Mouse (Mus musculus) limb, embryonic 13.5 days (tissue): ENCODE results near the gene Gm20662. TPM values are rescaled to one million over a fixed set of nuclear protein-coding genes. Genes with fewer than 3 reads are reported as not detected.
A peak's percentile ranks its signal among the peaks of the same experiment; 100 is the strongest.
"Not testable (repeated sequence)": the region's sequence is repeated elsewhere in the genome, so short reads cannot be mapped to it uniquely, and the experiment has no call there.

Source experiments
- ATAC-seq: fragments of 200-750 bp; cut with Nextera tagmentation; 2 replicates; pipeline ENCODE4 v1.8.0; 2017; ENCODE audit warnings: low read depth, moderate number of reproducible peaks, moderate TSS enrichment; ENCODE audit not compliant: low FRiP score
- H3K27ac ChIP-seq: fragments of 300-500 bp; sonication (generic); 2 replicates; pipeline ENCODE4 v1.5.1; 2015; ENCODE audit warnings: inconsistent platforms, mild to moderate bottlenecking, moderate library complexity
- H3K27me3 ChIP-seq: fragments of 300-500 bp; sonication (generic); 2 replicates; pipeline ENCODE4 v1.6.1; 2015; ENCODE audit warnings: mild to moderate bottlenecking, inconsistent platforms
- H3K36me3 ChIP-seq: fragments of 300-500 bp; sonication (generic); 2 replicates; pipeline ENCODE4 v1.6.1; 2015; ENCODE audit warnings: inconsistent platforms, mild to moderate bottlenecking, moderate library complexity
- H3K4me1 ChIP-seq: fragments of 300-500 bp; sonication (generic); 2 replicates; pipeline ENCODE4 v1.6.1; 2015; ENCODE audit warnings: inconsistent platforms
- H3K4me2 ChIP-seq: fragments of 300-500 bp; sonication (generic); replicated peaks from 2 replicates; pipeline ENCODE4 v1.6.1; 2015; ENCODE audit warnings: inconsistent platforms, mild to moderate bottlenecking, moderate library complexity
- H3K4me3 ChIP-seq: fragments of 300-500 bp; sonication (generic); 2 replicates; pipeline ENCODE4 v1.5.1; 2015; ENCODE audit warnings: moderate library complexity, mild to moderate bottlenecking, inconsistent platforms
- H3K9ac ChIP-seq: fragments of 300-500 bp; sonication (generic); 2 replicates; pipeline ENCODE4 v1.6.1; 2015; ENCODE audit warnings: mild to moderate bottlenecking, inconsistent platforms
- H3K9me3 ChIP-seq: fragments of 300-500 bp; sonication (generic); 2 replicates; pipeline ENCODE4 v1.6.1; 2016; ENCODE audit warnings: inconsistent platforms
- WGBS: fragments of 180-500 bp; shearing (Covaris S2); methylation state at CpG from one replicate; pipeline ENCODE4 v1.1.7; 2015; 5-methylcytosine and 5-hydroxymethylcytosine counted together
- polyA plus RNA-seq: library from polyadenylated mRNA; unstranded; fragments of >200 nt; fragmentation: Nextera tagmentation; extraction: Ambion mirVana; gene quantifications from 2 replicates; pipeline ENCODE4 v1.2.1, GENCODE M21; 2015

Gene Gm20662
- polyA plus RNA-seq, 1 experiment from 2014 or later: 1.2 TPM

- Histone ChIP-seq H3K4me1 (peaks cover 9% of the 10 kb centered on the region; the same call in 1 of the 2 replicates), H3K9me3 (no peaks in the 10 kb centered on the region), H3K27ac (no peak overlapping the region), H3K9ac (no peak overlapping the region), H3K4me3 (no peak overlapping the region), H3K27me3 (no peaks in the 10 kb centered on the region), H3K4me2 (no peak overlapping the region), H3K36me3 (no peaks in the 10 kb centered on the region)
- ATAC-seq: no peak
- WGBS: 67% methylated on average over 2 of the region's 2 CpGs
Measured at GRCm38 (mm10) chr9:107994464-107994863, 1.7 kb upstream of the Gm20662 start.

- Histone ChIP-seq H3K27me3 (no peaks in the 10 kb centered on the region), H3K4me1 (peaks cover 9% of the 10 kb centered on the region; the same call in 1 of the 2 replicates), H3K9ac (no peak overlapping the region), H3K4me2 (no peak overlapping the region), H3K9me3 (no peaks in the 10 kb centered on the region), H3K27ac (no peak overlapping the region), H3K36me3 (no peaks in the 10 kb centered on the region), H3K4me3 (no peak overlapping the region)
- no peak for ATAC-seq
- 95% methylated on average over 21 of the region's 21 CpGs for WGBS
Measured at GRCm38 (mm10) chr9:107995513-107995912, 636 bp upstream of the Gm20662 start.

GRCm38 (mm10) chr9:108001922-108002770 lies 6.0 kb downstream of the Gm20662 start, which contains the start of gene Ip6k1:
TSS of gene Ip6k1 (plus strand) at chr9:108002501.
- H3K9ac ChIP-seq: peak within 1 kb of the TSS; percentile 93
- H3K27ac ChIP-seq: peak within 1 kb of the TSS; percentile 90
- no peaks in the 10 kb centered on the region for H3K9me3 ChIP-seq
- H3K4me2 ChIP-seq: peak within 1 kb of the TSS; percentile 88
- under 1% methylated on average over 51 of the region's 51 CpGs for WGBS
- no peaks in the 10 kb centered on the region for H3K27me3 ChIP-seq
- peak within 1 kb of the TSS; percentile 95 for H3K4me3 ChIP-seq
- peaks cover 24% of the 10 kb centered on the region for H3K4me1 ChIP-seq
- no peaks in the 10 kb centered on the region for H3K36me3 ChIP-seq
- ATAC-seq: peak; percentile 100

- Histone ChIP-seq H3K4me1 (peaks cover 24% of the 10 kb centered on the region), H3K4me2 (peak overlapping the region; percentile 88), H3K36me3 (no peaks in the 10 kb centered on the region), H3K4me3 (peak overlapping the region; percentile 95), H3K9ac (peak overlapping the region; percentile 93), H3K27ac (peak overlapping the region; percentile 90), H3K27me3 (no peaks in the 10 kb centered on the region), H3K9me3 (no peaks in the 10 kb centered on the region)
- ATAC-seq: peak; percentile 53; the same call in 1 of the 2 replicates
- WGBS: 0% methylated on average over 50 of the region's 50 CpGs
Measured at GRCm38 (mm10) chr9:108002778-108003530, 6.8 kb downstream of the Gm20662 start.

- Histone ChIP-seq H3K4me1 (peaks cover 24% of the 10 kb centered on the region), H3K27ac (peak overlapping the region; percentile 90; the same call in 1 of the 2 replicates), H3K27me3 (no peaks in the 10 kb centered on the region), H3K4me2 (peak overlapping the region; percentile 88), H3K4me3 (peak overlapping the region; percentile 95), H3K9me3 (no peaks in the 10 kb centered on the region), H3K36me3 (0 out of 2 replicates have a peak, but pooled peaks cover under 1% of the 10 kb centered on the region), H3K9ac (peak overlapping the region; percentile 93)
- WGBS: 5% methylated on average over 8 of the region's 8 CpGs
- ATAC-seq: no peak
Measured at GRCm38 (mm10) chr9:108003531-108003890, 7.4 kb downstream of the Gm20662 start.

GRCm38 (mm10) chr9:108008041-108008440 lies 11.9 kb downstream of the Gm20662 start:
- H3K36me3 ChIP-seq: peaks cover 11% of the 10 kb centered on the region
- no peak overlapping the region for H3K4me2 ChIP-seq
- H3K27me3 ChIP-seq: no peaks in the 10 kb centered on the region
- no peak for ATAC-seq
- no peak overlapping the region for H3K27ac ChIP-seq
- H3K9ac ChIP-seq: no peak overlapping the region
- 88% methylated on average over 5 of the region's 5 CpGs for WGBS
- H3K9me3 ChIP-seq: no peaks in the 10 kb centered on the region
- no peak overlapping the region for H3K4me3 ChIP-seq
- H3K4me1 ChIP-seq: peaks cover 18% of the 10 kb centered on the region

- peaks cover 19% of the 10 kb centered on the region for H3K36me3 ChIP-seq
Measured at GRCm38 (mm10) chr9:108010385-108010784, 14.2 kb downstream of the Gm20662 start.

GRCm38 (mm10) chr9:108013577-108013976 lies 17.4 kb downstream of the Gm20662 start:
- H3K9me3 ChIP-seq, ATAC-seq, H3K9ac ChIP-seq, H3K4me3 ChIP-seq, H3K27me3 ChIP-seq, H3K4me2 ChIP-seq, H3K4me1 ChIP-seq, H3K27ac ChIP-seq: not testable (repeated sequence)
- peaks cover 27% of the 10 kb centered on the region for H3K36me3 ChIP-seq
- 92% methylated on average over 2 of the region's 2 CpGs for WGBS

More at GRCm38 (mm10) chr9:108010385-108010784, 14.2 kb downstream of the Gm20662 start:
- Histone ChIP-seq H3K9ac (no peak overlapping the region), H3K27me3 (no peaks in the 10 kb centered on the region), H3K27ac (no peak overlapping the region), H3K4me1 (no peaks in the 10 kb centered on the region), H3K4me3 (no peak overlapping the region), H3K9me3 (no peaks in the 10 kb centered on the region), H3K4me2 (no peak overlapping the region)
- no peak for ATAC-seq

GRCm38 (mm10) chr9:108017127-108017526 lies 21.0 kb downstream of the Gm20662 start:
- ATAC-seq: no peak
- H3K9me3 ChIP-seq: no peaks in the 10 kb centered on the region

GRCm38 (mm10) chr9:108020741-108021140 lies 24.6 kb downstream of the Gm20662 start:
- no peak for ATAC-seq
- H3K27me3 ChIP-seq: no peaks in the 10 kb centered on the region
- H3K36me3 ChIP-seq: peaks cover 26% of the 10 kb centered on the region
- no peaks in the 10 kb centered on the region for H3K9me3 ChIP-seq
- WGBS: 88% methylated on average over 1 of the region's 1 CpGs
- H3K4me2 ChIP-seq: no peak overlapping the region
- H3K27ac ChIP-seq: no peak overlapping the region
- no peaks in the 10 kb centered on the region for H3K4me1 ChIP-seq
- H3K9ac ChIP-seq: no peak overlapping the region
- no peak overlapping the region for H3K4me3 ChIP-seq

More at GRCm38 (mm10) chr9:108017127-108017526, 21.0 kb downstream of the Gm20662 start:
- H3K9ac ChIP-seq: no peak overlapping the region
- H3K4me1 ChIP-seq: no peaks in the 10 kb centered on the region
- peaks cover 25% of the 10 kb centered on the region for H3K36me3 ChIP-seq
- no peaks in the 10 kb centered on the region for H3K27me3 ChIP-seq
- WGBS: 89% methylated on average over 3 of the region's 3 CpGs
- no peak overlapping the region for H3K4me3 ChIP-seq
- H3K4me2 ChIP-seq: no peak overlapping the region
- no peak overlapping the region for H3K27ac ChIP-seq

GRCm38 (mm10) chr9:108023216-108023615 lies 27.1 kb downstream of the Gm20662 start:
- Histone ChIP-seq H3K4me2 (no peak overlapping the region), H3K4me1 (no peaks in the 10 kb centered on the region), H3K27ac (no peak overlapping the region), H3K4me3 (no peak overlapping the region), H3K36me3 (peaks cover 43% of the 10 kb centered on the region), H3K9ac (no peak overlapping the region), H3K27me3 (no peaks in the 10 kb centered on the region), H3K9me3 (0 out of 2 replicates have a peak, but pooled peaks cover 3% of the 10 kb centered on the region)
- ATAC-seq: no peak
- 93% methylated on average over 3 of the region's 3 CpGs for WGBS

- Histone ChIP-seq H3K27ac (no peak overlapping the region), H3K4me2 (no peak overlapping the region), H3K9ac (no peak overlapping the region), H3K4me1 (no peaks in the 10 kb centered on the region), H3K9me3 (0 out of 2 replicates have a peak, but pooled peaks cover 3% of the 10 kb centered on the region), H3K27me3 (no peaks in the 10 kb centered on the region), H3K4me3 (no peak overlapping the region), H3K36me3 (peaks cover 59% of the 10 kb centered on the region)
- ATAC-seq: no peak
- whole genome bisulfite sequencing: 86% methylated on average over 3 of the region's 3 CpGs
Measured at GRCm38 (mm10) chr9:108026584-108026983, 30.4 kb downstream of the Gm20662 start.
